Mouse (Mus musculus): ENCODE measurements at regions not wholly inside any gene's neighbourhood (a gene's known extent, or its start where the extent isn't known, plus 50 kb on each side); places are given as distances from the start of the nearest gene placed in this dataset.

DNA sequence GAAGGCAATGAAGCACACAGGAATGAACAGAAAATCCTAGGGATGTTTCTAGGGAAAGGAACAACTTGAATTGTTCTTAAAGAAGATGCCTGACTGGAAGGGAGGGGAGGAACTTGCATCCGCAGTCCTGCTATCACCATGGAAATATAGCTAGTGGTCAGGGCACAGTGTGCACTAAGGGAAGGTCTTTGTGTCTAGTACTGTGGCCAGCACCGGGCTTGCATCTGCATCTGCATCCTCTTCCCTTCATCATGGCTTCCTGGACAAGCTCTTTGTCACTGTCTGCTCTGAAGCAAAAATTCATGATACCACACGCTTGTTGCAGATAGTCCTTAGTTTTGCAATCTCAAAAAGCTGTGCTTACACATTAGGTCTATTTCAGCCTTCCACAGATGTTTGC, 241.0 kb upstream of the Adgrl2 start:
- Histone ChIP-seq H3K36me3 (no peaks in the 10 kb centered on the region), H3K27ac (no peak overlapping the region), H3K27me3 (no peaks in the 10 kb centered on the region), H3K4me1 (no peaks in the 10 kb centered on the region), H3K9ac (no peak overlapping the region), H3K4me2 (replicated peaks) (no peak overlapping the region), H3K9me3 (replicated peaks) (no peaks in the 10 kb centered on the region), H3K4me3 (no peak overlapping the region)
- 85% methylated on average over 3 of the region's 3 CpGs for WGBS
- ATAC-seq (ENCODE audit: low FRiP score) = no peak

DNA sequence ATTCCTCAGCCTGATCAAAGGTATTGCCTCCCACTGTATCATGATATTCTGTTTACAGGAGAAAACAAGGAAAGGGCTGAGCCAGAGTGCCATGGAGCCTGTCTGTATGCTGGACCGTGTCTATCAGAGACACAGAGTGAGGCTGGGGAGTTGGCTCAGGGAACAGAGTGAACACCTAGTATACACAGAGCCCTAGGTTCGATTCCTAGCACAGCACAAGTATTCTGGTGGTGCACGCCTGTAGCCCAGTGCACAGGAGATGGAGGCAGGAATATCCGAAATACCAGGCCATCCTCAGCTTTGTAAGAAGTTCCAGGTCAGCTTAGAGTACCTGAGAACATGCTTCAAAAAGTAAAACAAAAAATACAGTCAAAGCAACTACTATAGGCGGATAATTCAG, 237.2 kb upstream of the Adgrl2 start:
- no peaks in the 10 kb centered on the region for H3K9me3 ChIP-seq (replicated peaks)
- H3K4me2 ChIP-seq (replicated peaks) = no peak overlapping the region
- no peak overlapping the region for H3K4me3 ChIP-seq
- no peak overlapping the region for H3K9ac ChIP-seq
- H3K27me3 ChIP-seq = no peaks in the 10 kb centered on the region
- no peaks in the 10 kb centered on the region for H3K4me1 ChIP-seq
- H3K27ac ChIP-seq = no peak overlapping the region
- WGBS = 86% methylated on average over 5 of the region's 5 CpGs
- no peaks in the 10 kb centered on the region for H3K36me3 ChIP-seq
- no peak for ATAC-seq (ENCODE audit: low FRiP score)

DNA sequence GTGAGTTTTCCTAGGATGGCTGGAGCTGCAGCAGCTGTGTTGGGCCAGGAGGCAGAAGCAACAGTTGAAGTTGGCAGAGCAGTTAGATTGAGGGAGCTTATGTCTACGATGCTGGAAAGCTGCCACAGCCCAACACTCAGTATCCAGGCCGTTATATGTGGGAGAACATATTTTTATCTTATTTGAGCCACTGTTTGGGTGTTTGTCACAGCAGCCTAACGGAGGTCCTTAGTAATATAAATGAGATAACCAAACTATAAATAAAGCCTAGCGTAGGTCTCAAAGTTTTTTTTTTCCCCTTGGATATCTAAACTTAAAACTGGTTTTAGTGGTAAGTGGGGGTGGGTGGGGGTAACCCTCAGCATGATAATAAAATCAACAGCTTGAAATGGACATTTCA, 236.4 kb upstream of the Adgrl2 start:
- Histone ChIP-seq H3K27ac (no peak overlapping the region), H3K4me2 (replicated peaks) (no peak overlapping the region), H3K4me1 (no peaks in the 10 kb centered on the region), H3K9ac (no peak overlapping the region), H3K9me3 (replicated peaks) (no peaks in the 10 kb centered on the region), H3K27me3 (no peaks in the 10 kb centered on the region), H3K4me3 (no peak overlapping the region), H3K36me3 (no peaks in the 10 kb centered on the region)
- no peak for ATAC-seq (ENCODE audit: low FRiP score)
- WGBS = 88% methylated on average over 4 of the region's 4 CpGs

- Histone ChIP-seq H3K4me3 (no peak overlapping the region), H3K9ac (no peak overlapping the region), H3K27me3 (no peaks in the 10 kb centered on the region), H3K27ac (no peak overlapping the region), H3K4me1 (no peaks in the 10 kb centered on the region), H3K4me2 (replicated peaks) (no peak overlapping the region), H3K36me3 (no peaks in the 10 kb centered on the region), H3K9me3 (replicated peaks) (no peaks in the 10 kb centered on the region)
- no peak for ATAC-seq (ENCODE audit: low FRiP score)
- WGBS = 77% methylated on average over 17 of the region's 17 CpGs
Measured at GRCm38 (mm10) chr3:149225684-149226083, 235.3 kb upstream of the Adgrl2 start.

DNA sequence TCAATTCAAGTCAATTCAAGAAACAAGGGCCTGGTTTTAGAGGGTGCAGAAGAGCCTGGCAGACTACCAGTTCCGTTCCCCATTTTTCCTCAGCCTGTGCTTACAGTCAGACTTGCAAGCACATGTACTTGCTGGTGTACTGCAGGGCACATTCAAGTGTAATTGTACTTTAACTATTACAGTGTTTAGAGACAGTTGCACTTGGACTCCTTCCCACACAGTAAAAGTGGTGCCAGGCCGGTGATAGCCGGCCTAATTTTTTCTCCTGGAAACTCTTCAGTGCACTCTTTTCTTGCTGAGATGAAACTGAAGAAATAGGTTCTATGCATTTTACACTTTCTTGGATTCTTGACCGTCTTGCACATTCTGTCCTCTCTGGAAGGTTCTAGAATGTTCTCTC, 233.9 kb upstream of the Adgrl2 start:
- H3K4me3 ChIP-seq = no peak overlapping the region
- WGBS = 97% methylated on average over 4 of the region's 4 CpGs

DNA sequence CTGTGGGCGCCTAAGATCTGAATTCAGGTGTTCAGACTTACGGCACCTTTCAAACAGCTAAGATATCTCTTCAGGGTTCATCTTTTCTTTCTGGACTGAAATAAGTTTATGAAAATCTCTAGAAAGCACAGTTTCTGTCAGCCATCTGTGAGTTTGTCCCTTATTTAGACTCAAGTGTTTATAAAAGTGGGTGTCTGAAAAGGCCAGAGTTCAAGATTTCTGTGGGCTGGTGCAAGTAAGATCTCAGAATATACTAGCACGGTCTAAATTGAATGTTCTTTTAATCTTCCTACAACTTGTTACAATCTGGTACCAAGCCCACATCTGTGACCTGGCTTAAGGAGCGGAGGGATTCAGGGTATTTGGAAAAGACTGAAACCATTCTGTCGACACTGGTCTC, 233.4 kb upstream of the Adgrl2 start:
- no peak overlapping the region for H3K9ac ChIP-seq
- no peak for ATAC-seq (ENCODE audit: low FRiP score)
- H3K4me3 ChIP-seq = no peak overlapping the region
- peaks cover 5% of the 10 kb centered on the region; the same call in 1 of the 2 replicates for H3K27me3 ChIP-seq
- no peaks in the 10 kb centered on the region for H3K36me3 ChIP-seq
- H3K27ac ChIP-seq = no peak overlapping the region
- no peaks in the 10 kb centered on the region for H3K9me3 ChIP-seq (replicated peaks)
- no peak overlapping the region for H3K4me2 ChIP-seq (replicated peaks)
- WGBS = 92% methylated on average over 5 of the region's 5 CpGs
- H3K4me1 ChIP-seq = peaks cover 7% of the 10 kb centered on the region

More for the DNA sequence above, 233.9 kb upstream of the Adgrl2 start:
- H3K27me3 ChIP-seq = peaks cover 5% of the 10 kb centered on the region; the same call in 1 of the 2 replicates
- H3K4me1 ChIP-seq = peaks cover 7% of the 10 kb centered on the region
- ATAC-seq (ENCODE audit: low FRiP score) = no peak
- no peak overlapping the region for H3K4me2 ChIP-seq (replicated peaks)
- no peak overlapping the region for H3K27ac ChIP-seq
- H3K9ac ChIP-seq = no peak overlapping the region
- H3K9me3 ChIP-seq (replicated peaks) = no peaks in the 10 kb centered on the region
- H3K36me3 ChIP-seq = no peaks in the 10 kb centered on the region

GRCm38 (mm10) chr3:149220958-149221357, 230.6 kb upstream of the Adgrl2 start:
- no peaks in the 10 kb centered on the region for H3K36me3 ChIP-seq
- H3K4me2 ChIP-seq (replicated peaks) = no peak overlapping the region
- H3K9me3 ChIP-seq (replicated peaks) = no peaks in the 10 kb centered on the region
- no peak overlapping the region for H3K9ac ChIP-seq
- H3K27ac ChIP-seq = no peak overlapping the region
- H3K4me1 ChIP-seq = peaks cover 7% of the 10 kb centered on the region
- WGBS = 76% methylated on average over 4 of the region's 4 CpGs
- H3K4me3 ChIP-seq = no peak overlapping the region
- H3K27me3 ChIP-seq = peaks cover 5% of the 10 kb centered on the region; the same call in 1 of the 2 replicates
- no peak for ATAC-seq (ENCODE audit: low FRiP score)

DNA sequence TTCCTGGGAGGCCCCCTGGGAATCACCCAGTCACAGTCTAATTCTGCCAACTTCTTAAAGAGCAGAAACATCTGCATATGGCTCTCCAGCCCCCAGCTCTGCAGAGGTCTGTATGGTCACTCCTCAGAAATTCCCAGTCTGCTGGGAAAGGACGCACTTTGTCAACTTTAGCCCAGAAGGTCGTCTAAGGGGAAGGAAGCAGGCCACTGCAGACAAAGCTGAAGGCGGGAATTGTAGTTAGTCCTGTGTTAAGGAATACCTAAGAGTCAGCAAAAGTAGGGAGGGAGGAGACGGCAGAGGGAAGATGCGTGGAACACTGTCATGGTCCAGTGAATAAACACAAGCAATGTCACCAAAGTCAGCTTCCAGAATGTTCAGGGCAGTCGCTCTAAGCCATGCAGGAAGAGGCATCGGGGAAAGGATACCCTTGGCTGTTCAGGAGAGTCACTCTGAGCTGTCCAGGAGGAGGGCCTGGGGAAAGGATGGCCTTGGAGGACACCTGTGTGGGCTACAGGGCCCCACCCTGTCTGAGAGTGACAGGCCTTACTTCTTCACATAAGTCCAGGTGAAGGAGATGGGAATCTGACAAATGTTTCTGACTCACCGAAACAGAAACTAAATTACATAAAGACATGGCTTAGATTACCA, 230.1 kb upstream of the Adgrl2 start:
- Histone ChIP-seq H3K9me3 (replicated peaks) (no peaks in the 10 kb centered on the region), H3K9ac (no peak overlapping the region), H3K4me2 (replicated peaks) (no peak overlapping the region), H3K36me3 (no peaks in the 10 kb centered on the region), H3K4me1 (peaks cover 7% of the 10 kb centered on the region), H3K27me3 (peaks cover 5% of the 10 kb centered on the region; the same call in 1 of the 2 replicates), H3K4me3 (no peak overlapping the region), H3K27ac (no peak overlapping the region)
- 42% methylated on average over 8 of the region's 8 CpGs for WGBS
- ATAC-seq (ENCODE audit: low FRiP score) = 0 out of 2 replicates have a peak, but pooled peaks have one; percentile 22

DNA sequence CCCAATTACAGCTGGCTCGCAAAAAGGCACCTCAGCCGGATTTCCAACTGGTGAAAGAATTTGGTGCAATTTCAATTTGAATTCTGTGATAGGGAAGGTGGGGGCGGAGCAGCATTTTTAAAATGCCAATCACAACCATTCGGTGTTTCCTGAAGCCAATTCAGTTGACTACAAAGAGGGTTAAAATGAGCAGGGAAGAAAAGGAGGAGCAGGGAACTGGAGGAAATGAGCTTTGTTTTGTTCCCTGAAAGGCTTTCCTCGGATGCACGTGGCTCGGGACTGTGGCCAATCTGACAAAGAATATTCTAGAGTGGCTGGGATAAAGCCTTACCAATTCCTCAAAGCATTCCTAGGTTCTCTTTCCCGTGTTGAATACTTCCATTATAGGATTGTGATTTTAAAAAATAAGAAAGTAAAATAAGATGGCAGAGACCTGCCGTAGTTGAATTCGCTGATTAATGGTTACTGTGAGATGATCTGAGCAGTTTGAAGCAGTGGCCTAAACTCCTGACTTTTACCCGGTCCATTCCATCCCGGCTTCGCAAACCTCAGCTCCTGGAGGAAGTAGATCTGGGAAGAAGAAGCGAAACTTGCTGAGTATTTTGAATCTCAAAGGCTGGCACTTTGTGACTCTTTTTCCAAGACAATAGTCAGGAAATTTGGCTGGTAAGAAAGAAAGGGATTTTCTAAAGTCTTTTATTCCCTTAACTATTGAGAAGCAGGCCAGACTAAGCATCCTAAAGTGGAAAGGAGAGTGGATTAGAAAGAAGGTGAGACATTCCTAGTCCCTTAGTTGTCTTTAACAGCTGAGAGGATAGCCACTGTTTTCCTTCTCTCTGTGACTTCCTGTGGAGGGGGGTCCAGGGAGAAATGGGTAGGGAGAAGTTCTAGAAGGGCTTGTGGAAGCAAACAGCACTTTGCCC, 229.3 kb upstream of the Adgrl2 start:
- H3K4me1 ChIP-seq = peaks cover 7% of the 10 kb centered on the region
- no peak overlapping the region for H3K4me3 ChIP-seq
- H3K4me2 ChIP-seq (replicated peaks) = no peak overlapping the region; the same call in 1 of the 2 replicates
- WGBS = 33% methylated on average over 14 of the region's 14 CpGs
- H3K27ac ChIP-seq = no peak overlapping the region
- H3K9me3 ChIP-seq (replicated peaks) = no peaks in the 10 kb centered on the region
- no peaks in the 10 kb centered on the region for H3K36me3 ChIP-seq
- no peak for ATAC-seq (ENCODE audit: low FRiP score)
- peaks cover 5% of the 10 kb centered on the region; the same call in 1 of the 2 replicates for H3K27me3 ChIP-seq
- H3K9ac ChIP-seq = no peak overlapping the region

DNA sequence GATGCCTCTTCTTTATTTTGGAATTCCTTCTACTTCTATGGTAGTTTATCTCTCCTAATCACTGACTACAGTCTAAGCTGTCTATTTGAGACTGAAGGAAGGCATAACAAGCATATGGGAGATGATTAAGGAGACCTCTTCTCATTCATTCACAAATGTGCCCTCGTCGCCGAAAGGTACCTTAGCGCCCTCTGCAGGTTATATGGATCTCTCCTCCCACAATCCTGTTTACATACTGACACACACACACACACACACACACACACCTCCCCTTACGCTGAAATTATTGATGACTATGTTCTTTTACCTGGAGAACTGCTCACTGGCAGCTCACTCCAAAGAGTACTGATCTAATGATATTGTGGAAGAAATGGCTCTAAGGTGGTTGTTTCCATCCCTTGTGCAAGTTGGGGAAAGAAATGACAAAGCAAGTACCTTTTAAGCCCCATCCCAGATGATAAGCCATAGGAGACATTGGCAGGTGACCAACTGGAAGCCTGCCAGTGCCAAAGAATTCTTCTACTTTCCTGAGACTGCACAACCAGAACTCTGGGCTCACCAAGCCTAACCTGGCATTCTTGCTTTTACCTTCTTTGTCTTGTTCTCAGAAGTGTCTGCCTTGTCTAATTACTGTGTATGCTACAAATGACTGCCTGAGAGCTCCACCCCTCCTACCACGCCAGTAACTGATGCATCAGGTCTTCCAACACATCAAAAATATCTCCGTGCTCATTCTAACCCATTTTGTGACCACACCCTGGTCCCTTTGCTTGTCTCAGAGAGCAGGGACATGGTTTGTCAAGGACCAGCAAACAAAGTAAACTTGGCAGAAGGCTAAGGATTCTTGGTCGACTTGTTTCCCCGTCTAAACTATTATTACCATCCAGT, 227.8 kb upstream of the Adgrl2 start:
- H3K9me3 ChIP-seq (replicated peaks) = no peaks in the 10 kb centered on the region
- peaks cover 7% of the 10 kb centered on the region for H3K4me1 ChIP-seq
- no peak overlapping the region for H3K9ac ChIP-seq
- WGBS = 93% methylated on average over 9 of the region's 9 CpGs
- H3K27ac ChIP-seq = no peak overlapping the region
- ATAC-seq (ENCODE audit: low FRiP score) = no peak
- H3K4me2 ChIP-seq (replicated peaks) = no peak overlapping the region
- no peaks in the 10 kb centered on the region for H3K36me3 ChIP-seq
- H3K4me3 ChIP-seq = no peak overlapping the region
- H3K27me3 ChIP-seq = peaks cover 5% of the 10 kb centered on the region; the same call in 1 of the 2 replicates

DNA sequence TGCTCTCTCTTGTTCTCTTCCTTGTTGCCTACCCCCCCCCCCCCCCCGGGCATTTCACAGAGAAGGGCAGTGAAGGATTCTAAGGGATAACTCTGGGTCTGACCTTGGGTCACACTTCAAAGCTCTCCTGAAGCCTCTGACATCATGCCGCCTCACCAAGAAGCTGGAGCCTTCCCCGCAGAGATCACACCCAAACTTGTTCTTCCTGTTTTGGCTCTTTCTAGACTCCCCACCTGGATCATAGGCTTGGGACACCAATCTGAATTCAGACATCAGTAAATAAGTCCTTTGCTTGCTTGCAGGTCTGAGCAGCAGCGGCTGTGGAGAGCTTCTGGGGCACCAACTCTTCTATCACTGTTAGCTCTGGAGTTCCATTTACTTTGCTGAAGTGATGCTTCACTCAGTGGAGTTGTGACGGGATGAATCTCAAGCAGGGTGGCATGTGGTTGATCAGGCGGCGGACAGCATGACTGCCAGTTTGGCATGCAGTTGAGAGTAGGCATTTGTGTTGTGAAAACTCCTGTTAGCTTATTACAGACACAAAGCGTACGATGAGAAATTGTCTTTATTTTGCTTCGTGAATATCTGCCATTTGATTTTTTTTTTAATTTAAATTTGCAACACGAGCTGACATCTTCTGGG, 226.5 kb upstream of the Adgrl2 start:
- Histone ChIP-seq H3K9me3 (replicated peaks) (no peaks in the 10 kb centered on the region), H3K4me1 (peaks cover 7% of the 10 kb centered on the region), H3K36me3 (no peaks in the 10 kb centered on the region), H3K4me2 (replicated peaks) (no peak overlapping the region), H3K27me3 (peaks cover 5% of the 10 kb centered on the region; the same call in 1 of the 2 replicates), H3K9ac (no peak overlapping the region), H3K27ac (no peak overlapping the region), H3K4me3 (no peak overlapping the region)
- ATAC-seq (ENCODE audit: low FRiP score) = no peak
- WGBS = 76% methylated on average over 10 of the region's 11 CpGs
